Mouse (Mus musculus) limb, embryonic 15.5 days (tissue): ENCODE measurements around the gene Ror1. TPM values are rescaled to one million over a fixed set of nuclear protein-coding genes. Genes with fewer than 3 reads are reported as not detected.

Source experiments
- ATAC-seq: fragments of 200-750 bp; cut with Nextera tagmentation; 2 replicates; pipeline ENCODE4 v1.8.0; 2017; ENCODE audit warnings: low read depth, moderate TSS enrichment; ENCODE audit not compliant: insufficient number of reproducible peaks, low FRiP score, low TSS enrichment
- H3K27ac ChIP-seq: fragments of 300-500 bp; sonication (generic); 2 replicates; pipeline ENCODE4 v1.5.1; 2015; ENCODE audit warnings: moderate library complexity, mild to moderate bottlenecking, inconsistent platforms
- H3K27me3 ChIP-seq: fragments of 300-500 bp; sonication (generic); 2 replicates; pipeline ENCODE4 v1.6.1; 2015; ENCODE audit warnings: inconsistent platforms
- H3K36me3 ChIP-seq: fragments of 300-500 bp; sonication (generic); 2 replicates; pipeline ENCODE4 v1.6.1; 2015; ENCODE audit warnings: inconsistent platforms
- H3K4me1 ChIP-seq: fragments of 300-500 bp; sonication (generic); 2 replicates; pipeline ENCODE4 v1.6.1; 2015; ENCODE audit warnings: inconsistent platforms
- H3K4me2 ChIP-seq: fragments of 300-500 bp; sonication (generic); 2 replicates; pipeline ENCODE4 v1.6.1; 2015; ENCODE audit warnings: mild to moderate bottlenecking, inconsistent platforms
- H3K4me3 ChIP-seq: fragments of 300-500 bp; sonication (generic); 2 replicates; pipeline ENCODE4 v1.5.1; 2015; ENCODE audit warnings: mild to moderate bottlenecking, inconsistent platforms
- H3K9ac ChIP-seq: fragments of 300-500 bp; sonication (generic); 2 replicates; pipeline ENCODE4 v1.6.1; 2015; ENCODE audit warnings: inconsistent platforms
- H3K9me3 ChIP-seq: fragments of 300-500 bp; sonication (generic); 2 replicates; pipeline ENCODE4 v1.6.1; 2016; ENCODE audit warnings: inconsistent platforms
- WGBS: fragments of 180-500 bp; shearing (Covaris S2); methylation state at CpG from one replicate; pipeline ENCODE4 v1.1.7; 2015; 5-methylcytosine and 5-hydroxymethylcytosine counted together
- polyA plus RNA-seq: library from polyadenylated mRNA; unstranded; fragments of >200 nt; fragmentation: Nextera tagmentation; extraction: Ambion mirVana; gene quantifications from 2 replicates; pipeline ENCODE4 v1.2.1, GENCODE M21; 2015

Ror1 gene
- polyA plus RNA-seq, 1 experiment from 2014 or later: 9.5 TPM

GRCm38 (mm10) chr4:100221978-100222737 is 126.6 kb downstream of the Ror1 start:
- 0 out of 2 replicates have a peak overlapping the region, but pooled peaks have one; percentile 52 for H3K27ac ChIP-seq
- H3K4me1 ChIP-seq: peaks cover 17% of the 10 kb centered on the region
- H3K9ac ChIP-seq: no peak overlapping the region
- WGBS: 44% methylated on average over 13 of the region's 13 CpGs
- peaks cover 5% of the 10 kb centered on the region; the same call in 1 of the 2 replicates for H3K27me3 ChIP-seq
- H3K4me2 ChIP-seq: no peak overlapping the region
- H3K36me3 ChIP-seq: no peaks in the 10 kb centered on the region
- ATAC-seq: no peak
- H3K9me3 ChIP-seq: no peaks in the 10 kb centered on the region
- H3K4me3 ChIP-seq: no peak overlapping the region

- ATAC-seq: no peak
- peaks cover 17% of the 10 kb centered on the region for H3K4me1 ChIP-seq
- no peaks in the 10 kb centered on the region for H3K9me3 ChIP-seq
- no peaks in the 10 kb centered on the region for H3K36me3 ChIP-seq
- 75% methylated on average over 1 of the region's 1 CpGs for WGBS
- H3K4me2 ChIP-seq: no peak overlapping the region
- H3K4me3 ChIP-seq: no peak overlapping the region
- H3K27me3 ChIP-seq: peaks cover 5% of the 10 kb centered on the region; the same call in 1 of the 2 replicates
- H3K27ac ChIP-seq: no peak overlapping the region
- no peak overlapping the region for H3K9ac ChIP-seq
Measured at GRCm38 (mm10) chr4:100223532-100223931, 127.9 kb downstream of the Ror1 start.

- H3K4me2 ChIP-seq: no peak overlapping the region
- H3K9ac ChIP-seq: no peak overlapping the region
- peaks cover 17% of the 10 kb centered on the region for H3K4me1 ChIP-seq
- peaks cover 5% of the 10 kb centered on the region; the same call in 1 of the 2 replicates for H3K27me3 ChIP-seq
- ATAC-seq: no peak
- H3K36me3 ChIP-seq: no peaks in the 10 kb centered on the region
- H3K4me3 ChIP-seq: no peak overlapping the region
- H3K27ac ChIP-seq: no peak overlapping the region
- WGBS: 86% methylated on average over 3 of the region's 3 CpGs
- H3K9me3 ChIP-seq: no peaks in the 10 kb centered on the region
Measured at GRCm38 (mm10) chr4:100223965-100224364, 128.4 kb downstream of the Ror1 start.

GRCm38 (mm10) chr4:100226619-100227018 is 131.0 kb downstream of the Ror1 start:
- Histone ChIP-seq H3K36me3 (no peaks in the 10 kb centered on the region), H3K9ac (no peak overlapping the region), H3K4me1 (peaks cover 17% of the 10 kb centered on the region), H3K4me3 (no peak overlapping the region), H3K9me3 (no peaks in the 10 kb centered on the region), H3K27ac (no peak overlapping the region), H3K4me2 (no peak overlapping the region), H3K27me3 (no peaks in the 10 kb centered on the region)
- no peak for ATAC-seq
- WGBS: 38% methylated on average over 4 of the region's 4 CpGs

GRCm38 (mm10) chr4:100228106-100228505 is 132.5 kb downstream of the Ror1 start:
- Histone ChIP-seq H3K4me3 (no peak overlapping the region), H3K4me1 (peaks cover 5% of the 10 kb centered on the region), H3K9me3 (no peaks in the 10 kb centered on the region), H3K9ac (no peak overlapping the region), H3K4me2 (no peak overlapping the region), H3K27me3 (no peaks in the 10 kb centered on the region), H3K36me3 (no peaks in the 10 kb centered on the region), H3K27ac (no peak overlapping the region)
- ATAC-seq: no peak
- WGBS: 80% methylated on average over 3 of the region's 3 CpGs

- Histone ChIP-seq H3K36me3 (no peaks in the 10 kb centered on the region), H3K27me3 (no peaks in the 10 kb centered on the region), H3K4me1 (no peaks in the 10 kb centered on the region), H3K4me2 (no peak overlapping the region), H3K27ac (no peak overlapping the region), H3K9ac (no peak overlapping the region), H3K9me3 (no peaks in the 10 kb centered on the region), H3K4me3 (no peak overlapping the region)
- WGBS: 58% methylated on average over 5 of the region's 5 CpGs
- ATAC-seq: no peak
Measured at GRCm38 (mm10) chr4:100230245-100230644, 134.7 kb downstream of the Ror1 start.

- Histone ChIP-seq H3K9me3 (no peaks in the 10 kb centered on the region), H3K9ac (no peak overlapping the region), H3K27me3 (no peaks in the 10 kb centered on the region), H3K27ac (no peak overlapping the region), H3K4me3 (no peak overlapping the region), H3K4me2 (no peak overlapping the region), H3K36me3 (no peaks in the 10 kb centered on the region), H3K4me1 (no peaks in the 10 kb centered on the region)
- WGBS: 89% methylated on average over 2 of the region's 2 CpGs
- ATAC-seq: no peak
Measured at GRCm38 (mm10) chr4:100230963-100231362, 135.4 kb downstream of the Ror1 start.

- peaks cover 4% of the 10 kb centered on the region; the same call in 1 of the 2 replicates for H3K4me1 ChIP-seq
- H3K27me3 ChIP-seq: no peaks in the 10 kb centered on the region
- no peak overlapping the region for H3K4me2 ChIP-seq
- 93% methylated on average over 3 of the region's 3 CpGs for WGBS
- no peaks in the 10 kb centered on the region for H3K9me3 ChIP-seq
- no peak overlapping the region for H3K27ac ChIP-seq
- H3K9ac ChIP-seq: no peak overlapping the region
- H3K36me3 ChIP-seq: no peaks in the 10 kb centered on the region
- no peak overlapping the region for H3K4me3 ChIP-seq
- ATAC-seq: no peak
Measured at GRCm38 (mm10) chr4:100231906-100232305, 136.3 kb downstream of the Ror1 start.

GRCm38 (mm10) chr4:100232541-100232940 is 136.9 kb downstream of the Ror1 start:
- WGBS: 78% methylated on average over 7 of the region's 7 CpGs
- Histone ChIP-seq H3K4me3 (no peak overlapping the region), H3K9me3 (no peaks in the 10 kb centered on the region), H3K27me3 (no peaks in the 10 kb centered on the region), H3K9ac (no peak overlapping the region), H3K4me1 (peaks cover 4% of the 10 kb centered on the region; the same call in 1 of the 2 replicates), H3K27ac (no peak overlapping the region), H3K4me2 (no peak overlapping the region), H3K36me3 (no peaks in the 10 kb centered on the region)
- no peak for ATAC-seq

- H3K4me3 ChIP-seq: no peak overlapping the region
- no peaks in the 10 kb centered on the region for H3K27me3 ChIP-seq
- H3K4me2 ChIP-seq: no peak overlapping the region
- no peaks in the 10 kb centered on the region for H3K9me3 ChIP-seq
- no peaks in the 10 kb centered on the region for H3K36me3 ChIP-seq
- no peak for ATAC-seq
- WGBS: 88% methylated on average over 10 of the region's 10 CpGs
- H3K9ac ChIP-seq: no peak overlapping the region
- H3K27ac ChIP-seq: no peak overlapping the region
- peaks cover 4% of the 10 kb centered on the region; the same call in 1 of the 2 replicates for H3K4me1 ChIP-seq
Measured at GRCm38 (mm10) chr4:100233770-100234169, 138.2 kb downstream of the Ror1 start.

GRCm38 (mm10) chr4:100236339-100236738 is 140.7 kb downstream of the Ror1 start:
- 19% methylated on average over 3 of the region's 3 CpGs for WGBS
- Histone ChIP-seq H3K4me2 (no peak overlapping the region), H3K36me3 (no peaks in the 10 kb centered on the region), H3K4me1 (peaks cover 4% of the 10 kb centered on the region), H3K27ac (no peak overlapping the region), H3K9ac (no peak overlapping the region), H3K27me3 (no peaks in the 10 kb centered on the region), H3K9me3 (no peaks in the 10 kb centered on the region), H3K4me3 (no peak overlapping the region)
- ATAC-seq: no peak

- H3K36me3 ChIP-seq: no peaks in the 10 kb centered on the region
- no peak overlapping the region for H3K27ac ChIP-seq
- no peak overlapping the region for H3K4me3 ChIP-seq
- peaks cover 5% of the 10 kb centered on the region; the same call in 1 of the 2 replicates for H3K4me1 ChIP-seq
- no peaks in the 10 kb centered on the region for H3K9me3 ChIP-seq
- H3K4me2 ChIP-seq: no peak overlapping the region
- H3K9ac ChIP-seq: no peak overlapping the region
- WGBS: 80% methylated on average over 6 of the region's 6 CpGs
- no peak for ATAC-seq
- no peaks in the 10 kb centered on the region for H3K27me3 ChIP-seq
Measured at GRCm38 (mm10) chr4:100242061-100242756, 146.6 kb downstream of the Ror1 start.
